Mouse (Mus musculus) spleen, adult 2 months (tissue): ENCODE data around the gene Meiob.

Experiments used
- CTCF ChIP-seq: fragments of 200-500 bp; IDR thresholded peaks from 2 replicates; pipeline ENCODE4 v1.5.1; 2011; ENCODE audit warnings: mild to moderate bottlenecking, inconsistent platforms; ENCODE audit not compliant: insufficient read depth, insufficient read length, insufficient replicate concordance; ENCODE audit errors: extremely low read depth
- POLR2A ChIP-seq: fragments of 200-500 bp; IDR thresholded peaks from 2 replicates; pipeline ENCODE4 v1.6.1; 2011; ENCODE audit warnings: low read depth, low read length, inconsistent platforms

- TF ChIP-seq CTCF (no peak), POLR2A (no peak)
These were observed 70.9 kb downstream of the Meiob start for GRCm38 (mm10) chr17:24874989-24875388.
